ENCODE assay signal across 22 mouse cellular contexts in the genomic region with DNA sequence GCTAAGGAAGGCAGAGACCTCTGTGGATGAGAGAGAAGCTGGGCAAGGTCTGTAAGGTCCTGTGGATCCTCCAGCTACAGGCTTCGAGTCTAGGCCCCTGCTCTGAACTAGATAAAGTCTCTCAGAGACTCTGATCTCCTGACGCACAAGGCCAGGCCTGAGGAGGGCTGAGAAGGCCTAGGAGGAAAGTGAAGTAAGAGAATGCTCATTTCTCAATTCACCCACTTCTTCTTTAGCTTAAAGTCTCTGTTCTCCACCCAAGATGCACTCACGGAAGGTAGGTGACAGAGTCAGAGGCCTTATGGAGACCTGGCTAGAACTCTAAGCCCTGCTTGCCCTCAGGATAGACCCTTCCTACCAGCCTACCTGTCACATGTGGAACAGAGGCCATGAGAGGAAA. TPM values are rescaled to one million over a fixed set of nuclear protein-coding genes. Genes with fewer than 3 reads are reported as not detected.
"Had no signal": no experiment of that assay in that cellular context is flagged by ENCODE, and none has a peak within 500 bp of the region (broad histone marks: within the 10 kb centered on the region; RNA-seq: fewer than 3 reads in every experiment).

Gene 9830107B12Rik (minus strand): TSS at position 149 of the 400 bp plus-strand sequence.

- H3K9me3 ChIP-seq: limb, embryonic 12.5 days; neural tube, embryonic 15.5 days had no signal

- H3K9ac ChIP-seq: limb, embryonic 12.5 days; lung, embryonic 14.5 days; midbrain, embryonic 12.5 days; neural tube, embryonic 15.5 days had no signal

- H3K27ac ChIP-seq: kidney, postnatal 0 days; limb, embryonic 12.5 days; midbrain, embryonic 12.5 days; neural tube, embryonic 15.5 days had no signal

- H3K36me3 ChIP-seq: limb, embryonic 12.5 days; midbrain, embryonic 12.5 days; neural tube, embryonic 15.5 days had no signal

- H3K4me3 ChIP-seq: limb, embryonic 12.5 days; midbrain, embryonic 12.5 days; myocyte; neural tube, embryonic 15.5 days had no signal

- H3K4me1 ChIP-seq: limb, embryonic 12.5 days; midbrain, embryonic 12.5 days; neural tube, embryonic 15.5 days had no signal

- DNase-seq: kidney, adult 11 months; kidney, adult 9 months; kidney, postnatal 36 days; lung, embryonic 14.5 days; lung, postnatal 14 days; thymus, adult 2 months; thymus, postnatal 25 days had no signal

- H3K27me3 ChIP-seq: limb, embryonic 12.5 days; midbrain, embryonic 12.5 days; neural tube, embryonic 15.5 days had no signal

- H3K4me2 ChIP-seq: limb, embryonic 12.5 days; lung, embryonic 14.5 days; midbrain, embryonic 12.5 days; neural tube, embryonic 15.5 days had no signal

RNA-seq across cellular contexts. Expression of gene 9830107B12Rik, which starts in this region (rescaled TPM):
- total RNA-seq: layer of hippocampus, adult 18-20 months; layer of hippocampus, postnatal 10 days; left cerebral cortex, postnatal 36 days; liver, adult 2 months; megakaryocyte-erythroid progenitor cell, adult 5-6 weeks; midbrain, postnatal 0 days had no signal
- polyA plus RNA-seq: intestine, embryonic 14.5 days; kidney, postnatal 0 days; limb, embryonic 12.5 days; liver, adult 2 months; lung, embryonic 14.5 days; midbrain, postnatal 0 days; myocyte; neural tube, embryonic 11.5 days; stomach, embryonic 14.5 days; testis, adult 2 months had no signal
